Mouse (Mus musculus) embryonic fibroblast, embryonic 13.5 days (primary cell): Measurements from ENCODE around the gene Zfp420. TPM values are rescaled to one million over a fixed set of nuclear protein-coding genes. Genes with fewer than 3 reads are reported as not detected.

Source experiments
- H3K27ac ChIP-seq: 2 replicates; pipeline ENCODE4 v1.5.1; 2012; ENCODE audit warnings: low read length, control low read depth, inconsistent platforms; ENCODE audit not compliant: insufficient read depth
- H3K4me1 ChIP-seq: 2 replicates; pipeline ENCODE4 v1.6.1; 2011; ENCODE audit warnings: low read length; ENCODE audit not compliant: control insufficient read depth, insufficient read depth
- H3K4me3 ChIP-seq: 2 replicates; pipeline ENCODE4 v1.5.1; 2011; ENCODE audit warnings: mild to moderate bottlenecking, control low read depth, low read length; ENCODE audit not compliant: insufficient read depth
- CTCF ChIP-seq: IDR thresholded peaks from 2 replicates; pipeline ENCODE4 v1.5.1; 2011; ENCODE audit warnings: mild to moderate bottlenecking, control low read depth, low read length, moderate library complexity, borderline replicate concordance; ENCODE audit not compliant: insufficient read depth
- POLR2A ChIP-seq: IDR thresholded peaks from 2 replicates; pipeline ENCODE4 v1.6.1; 2011; ENCODE audit warnings: low read depth, mild to moderate bottlenecking, control low read depth, low read length, moderate library complexity
- polyA plus RNA-seq: library from polyadenylated mRNA; stranded (reverse); fragments of >200 nt; gene quantifications from 2 replicates; pipeline ENCODE4 v1.2.4, GENCODE M21; 2011; ENCODE audit warnings: low read depth; ENCODE audit not compliant: missing spikeins, insufficient read length

The Zfp420 gene
- 5.8 and 7.3 TPM in 2 replicates for polyA plus RNA-seq

- peak; percentile 89 for TF ChIP-seq POLR2A
- peak; percentile 8; the same call in 1 of the 2 replicates for TF ChIP-seq CTCF
- H3K27ac ChIP-seq: no peak within 1 kb of the TSS
- H3K4me1 ChIP-seq: no peaks in the 10 kb centered on the region; the same call in 1 of the 2 replicates
- H3K4me3 ChIP-seq: peak within 1 kb of the TSS; percentile 47
Measured at GRCm38 (mm10) chr7:29859532-29860517, at the start of gene Zfp420. Gene Zfp420 (plus strand): TSS chr7:29859979.

GRCm38 (mm10) chr7:29812244-29812643 is 47.5 kb upstream of the Zfp420 start:
- no peak overlapping the region for H3K27ac ChIP-seq
- no peak overlapping the region for H3K4me3 ChIP-seq
- TF ChIP-seq CTCF (no peak), POLR2A (no peak)
- H3K4me1 ChIP-seq: peaks cover 3% of the 10 kb centered on the region; the same call in 1 of the 2 replicates

- TF ChIP-seq CTCF (no peak), POLR2A (no peak)
- no peak overlapping the region for H3K4me3 ChIP-seq
- no peak overlapping the region for H3K27ac ChIP-seq
- H3K4me1 ChIP-seq: peaks cover 3% of the 10 kb centered on the region
Measured at GRCm38 (mm10) chr7:29814381-29814780, 45.4 kb upstream of the Zfp420 start.

GRCm38 (mm10) chr7:29815061-29815784 is 44.6 kb upstream of the Zfp420 start:
- TF ChIP-seq POLR2A (no peak; the same call in 1 of the 2 replicates), CTCF (no peak)
- Histone ChIP-seq H3K4me1 (peaks cover 3% of the 10 kb centered on the region), H3K27ac (0 out of 2 replicates have a peak overlapping the region, but pooled peaks have one; percentile 10), H3K4me3 (peak overlapping the region; percentile 64)

- Histone ChIP-seq H3K4me1 (peaks cover 3% of the 10 kb centered on the region), H3K27ac (peak within 1 kb of the TSS; percentile 77), H3K4me3 (peak within 1 kb of the TSS; percentile 73)
- no peak for TF ChIP-seq CTCF
- peak; percentile 90 for TF ChIP-seq POLR2A
Measured at GRCm38 (mm10) chr7:29815910-29816429, 43.8 kb upstream of the Zfp420 start, which contains the start of gene Zfp790. Gene Zfp790 (plus strand): TSS chr7:29816114.

- H3K27ac ChIP-seq: no peak overlapping the region
- TF ChIP-seq CTCF (no peak), POLR2A (no peak)
- H3K4me3 ChIP-seq: peak overlapping the region; percentile 77
- H3K4me1 ChIP-seq: peaks cover 3% of the 10 kb centered on the region
Measured at GRCm38 (mm10) chr7:29818619-29819254, 41.0 kb upstream of the Zfp420 start.

- Histone ChIP-seq H3K4me3 (no peak overlapping the region), H3K27ac (no peak overlapping the region), H3K4me1 (no peaks in the 10 kb centered on the region)
- TF ChIP-seq POLR2A (no peak), CTCF (no peak)
Measured at GRCm38 (mm10) chr7:29828001-29828400, 31.8 kb upstream of the Zfp420 start.

- TF ChIP-seq POLR2A: no peak
- no peak for TF ChIP-seq CTCF
- Histone ChIP-seq H3K4me1 (no peaks in the 10 kb centered on the region), H3K4me3 (no peak overlapping the region), H3K27ac (no peak overlapping the region)
Measured at GRCm38 (mm10) chr7:29829804-29830203, 30.0 kb upstream of the Zfp420 start.

- Histone ChIP-seq H3K4me1 (no peaks in the 10 kb centered on the region), H3K4me3 (no peak overlapping the region), H3K27ac (no peak overlapping the region)
- no peak for TF ChIP-seq POLR2A
- TF ChIP-seq CTCF: no peak
Measured at GRCm38 (mm10) chr7:29836816-29837215, 23.0 kb upstream of the Zfp420 start.
